Mouse (Mus musculus) R1 (cell line): ENCODE measurements at regions not wholly inside any gene's neighbourhood (a gene's known extent, or its start where the extent isn't known, plus 50 kb on each side); places are given as distances from the start of the nearest gene placed in this dataset.

ENCODE experiments used
- DNase-seq: peaks from one replicate; pipeline ENCODE4 v3.0.0-alpha.2; 2018; ENCODE audit warnings: low read depth, low spot score

DNA sequence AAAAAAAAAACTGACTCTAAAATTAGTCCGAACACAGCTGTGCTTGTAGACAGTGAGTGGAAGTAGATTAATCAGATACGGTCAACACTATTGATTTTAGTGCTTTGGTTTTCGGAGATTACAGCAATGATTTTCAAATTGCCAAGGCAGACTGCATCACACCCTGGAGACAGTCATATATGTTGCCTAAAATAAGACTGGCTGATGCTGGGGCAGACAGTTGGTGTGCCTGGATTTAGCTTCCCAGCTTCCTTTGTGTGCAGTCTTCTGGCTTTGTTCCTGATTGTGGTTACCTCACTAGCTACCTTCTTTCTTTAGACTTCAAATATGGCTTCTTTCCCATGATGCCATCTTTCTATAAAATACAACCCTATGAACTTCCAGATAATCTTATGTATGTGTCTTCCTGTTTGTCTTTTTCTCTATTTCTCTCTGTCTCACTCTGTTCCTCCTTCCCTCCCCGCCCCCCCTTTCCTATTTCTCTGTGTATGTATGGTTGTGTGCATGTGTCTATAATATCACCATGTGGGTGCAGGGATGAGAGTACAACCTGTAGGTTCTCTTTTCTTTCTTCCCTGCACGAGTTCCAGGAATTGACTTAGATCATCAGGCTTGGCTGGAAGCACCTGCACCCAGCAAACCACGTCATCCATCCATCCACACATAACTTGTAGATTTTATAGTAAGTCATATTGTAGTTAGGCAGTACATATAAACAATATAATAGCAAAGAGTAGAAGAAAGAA is 199.7 kb upstream of the Gm9008 start:
- no peak for DNase-seq

DNA sequence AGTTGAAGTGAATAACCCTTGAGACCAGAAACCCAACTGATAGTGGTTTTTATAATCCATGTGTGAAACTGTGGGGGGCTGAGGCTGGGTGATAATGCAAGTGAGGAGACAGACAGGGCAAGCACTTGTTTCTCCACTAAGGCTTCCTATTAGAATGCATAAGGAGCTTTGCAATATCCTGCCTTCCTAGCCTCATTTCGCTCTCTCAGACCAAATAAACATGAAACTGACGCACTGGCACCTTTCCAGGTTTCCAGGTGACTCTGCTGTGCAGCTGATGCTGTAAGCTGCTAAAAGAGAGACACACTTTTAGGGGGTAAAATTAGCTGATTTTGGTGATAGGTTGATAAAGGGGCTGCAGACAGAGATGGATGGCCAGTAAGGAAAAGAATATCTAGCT is 191.2 kb upstream of the Gm9008 start:
- DNase-seq: no peak

GRCm38 (mm10) chr6:76639583-76639982 is 142.0 kb upstream of the Gm9008 start:
- peak; percentile 82 for DNase-seq

DNA sequence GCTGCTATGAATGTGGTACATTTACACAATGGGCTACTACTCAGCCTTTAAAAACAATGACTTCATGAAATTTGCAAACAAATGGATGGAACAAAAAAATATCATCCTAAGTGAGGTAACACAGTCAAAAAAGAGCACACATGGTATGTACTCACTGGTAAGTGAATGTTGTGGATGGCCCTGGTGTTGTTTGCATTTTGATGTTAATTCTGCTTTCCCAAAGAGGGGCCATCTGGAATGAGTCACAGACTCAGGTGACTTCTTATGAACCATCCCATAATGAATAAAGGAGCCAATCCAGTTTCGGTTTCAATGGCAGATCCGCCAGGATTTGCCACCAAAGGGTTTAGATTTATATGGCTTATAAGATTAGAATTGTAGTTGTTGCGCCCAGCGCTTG is 130.8 kb upstream of the Gm9008 start:
- DNase-seq: peak; percentile 52

GRCm38 (mm10) chr6:76621499-76621898 is 123.9 kb upstream of the Gm9008 start:
- no peak for DNase-seq

- DNase-seq: no peak
Observed at GRCm38 (mm10) chr6:76620754-76621204, 123.2 kb upstream of the Gm9008 start.
